Mouse (Mus musculus): ENCODE measurements at regions not wholly inside any gene's neighbourhood (a gene's known extent, or its start where the extent isn't known, plus 50 kb on each side); places are given as distances from the start of the nearest gene placed in this dataset.
A peak's percentile ranks its signal among the peaks of the same experiment; 100 is the strongest.

- 88% methylated on average over 3 of the region's 3 CpGs for WGBS
- Histone ChIP-seq H3K4me3 (ENCODE audit: low read length) (no peak overlapping the region), H3K27ac (ENCODE audit: low read depth, low read length) (no peak overlapping the region), H3K27me3 (ENCODE audit: control insufficient read depth, insufficient read depth, low read length) (no peaks in the 10 kb centered on the region), H3K4me2 (replicated peaks; ENCODE audit: low read depth, low read length) (no peak overlapping the region), H3K4me1 (ENCODE audit: control insufficient read depth, insufficient read depth, low read length) (no peaks in the 10 kb centered on the region), H3K9me3 (ENCODE audit: control insufficient read depth, low read length) (no peaks in the 10 kb centered on the region), H3K36me3 (ENCODE audit: control insufficient read depth, insufficient read depth, low read length) (no peaks in the 10 kb centered on the region), H3K9ac (ENCODE audit: low read depth, low read length) (no peak overlapping the region)
- no peak for ATAC-seq (ENCODE audit: low FRiP score, low TSS enrichment)
Measured at GRCm38 (mm10) chr2:117827278-117827677, 284.4 kb upstream of the Thbs1 start.

DNA sequence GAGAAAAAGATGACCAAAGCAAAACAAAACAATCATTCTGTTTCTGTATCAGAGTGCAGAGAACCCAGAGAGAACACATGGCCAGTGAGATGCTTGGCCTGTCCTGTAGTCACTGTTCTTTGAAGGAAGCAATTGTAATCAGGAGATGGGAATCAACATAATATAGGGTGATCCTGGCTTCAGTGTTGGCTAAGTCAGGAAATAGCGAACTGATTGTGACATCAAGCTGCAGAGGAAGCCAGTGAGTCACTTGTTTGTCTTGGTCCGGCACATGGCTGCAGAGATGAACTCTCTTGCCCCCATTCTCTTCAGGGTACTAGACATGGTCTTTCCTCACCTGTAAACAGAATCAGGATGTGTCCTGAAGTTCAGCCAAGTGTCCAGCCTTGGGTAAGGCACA, 273.3 kb upstream of the Thbs1 start:
- H3K27me3 ChIP-seq (ENCODE audit: control insufficient read depth, insufficient read depth, low read length), result no peaks in the 10 kb centered on the region
- no peak overlapping the region for H3K27ac ChIP-seq (ENCODE audit: low read depth, low read length)
- H3K9ac ChIP-seq (ENCODE audit: low read depth, low read length), result no peak overlapping the region
- H3K36me3 ChIP-seq (ENCODE audit: control insufficient read depth, insufficient read depth, low read length), result no peaks in the 10 kb centered on the region
- no peaks in the 10 kb centered on the region for H3K4me1 ChIP-seq (ENCODE audit: control insufficient read depth, insufficient read depth, low read length)
- ATAC-seq (ENCODE audit: low FRiP score, low TSS enrichment), result no peak
- no peaks in the 10 kb centered on the region for H3K9me3 ChIP-seq (ENCODE audit: control insufficient read depth, low read length)
- 68% methylated on average over 2 of the region's 2 CpGs for WGBS
- H3K4me3 ChIP-seq (ENCODE audit: low read length), result no peak overlapping the region
- H3K4me2 ChIP-seq (replicated peaks; ENCODE audit: low read depth, low read length), result no peak overlapping the region

GRCm38 (mm10) chr2:117840406-117840805, 271.3 kb upstream of the Thbs1 start:
- 83% methylated on average over 1 of the region's 1 CpGs for WGBS
- Histone ChIP-seq H3K36me3 (ENCODE audit: control insufficient read depth, insufficient read depth, low read length) (no peaks in the 10 kb centered on the region), H3K27me3 (ENCODE audit: control insufficient read depth, insufficient read depth, low read length) (no peaks in the 10 kb centered on the region), H3K4me3 (ENCODE audit: low read length) (no peak overlapping the region), H3K4me1 (ENCODE audit: control insufficient read depth, insufficient read depth, low read length) (no peaks in the 10 kb centered on the region), H3K9me3 (ENCODE audit: control insufficient read depth, low read length) (no peaks in the 10 kb centered on the region), H3K9ac (ENCODE audit: low read depth, low read length) (no peak overlapping the region), H3K27ac (ENCODE audit: low read depth, low read length) (no peak overlapping the region), H3K4me2 (replicated peaks; ENCODE audit: low read depth, low read length) (no peak overlapping the region)
- ATAC-seq (ENCODE audit: low FRiP score, low TSS enrichment), result no peak

- no peak overlapping the region for H3K4me2 ChIP-seq (replicated peaks; ENCODE audit: low read depth, low read length)
- no peak overlapping the region for H3K27ac ChIP-seq (ENCODE audit: low read depth, low read length)
- H3K9ac ChIP-seq (ENCODE audit: low read depth, low read length), result no peak overlapping the region
- H3K36me3 ChIP-seq (ENCODE audit: control insufficient read depth, insufficient read depth, low read length), result no peaks in the 10 kb centered on the region
- no peak overlapping the region for H3K4me3 ChIP-seq (ENCODE audit: low read length)
- H3K4me1 ChIP-seq (ENCODE audit: control insufficient read depth, insufficient read depth, low read length), result no peaks in the 10 kb centered on the region
- no peaks in the 10 kb centered on the region for H3K27me3 ChIP-seq (ENCODE audit: control insufficient read depth, insufficient read depth, low read length)
- WGBS, result 81% methylated on average over 1 of the region's 1 CpGs
- H3K9me3 ChIP-seq (ENCODE audit: control insufficient read depth, low read length), result no peaks in the 10 kb centered on the region
- ATAC-seq (ENCODE audit: low FRiP score, low TSS enrichment), result no peak
Measured at GRCm38 (mm10) chr2:117842309-117842986, 269.2 kb upstream of the Thbs1 start.

DNA sequence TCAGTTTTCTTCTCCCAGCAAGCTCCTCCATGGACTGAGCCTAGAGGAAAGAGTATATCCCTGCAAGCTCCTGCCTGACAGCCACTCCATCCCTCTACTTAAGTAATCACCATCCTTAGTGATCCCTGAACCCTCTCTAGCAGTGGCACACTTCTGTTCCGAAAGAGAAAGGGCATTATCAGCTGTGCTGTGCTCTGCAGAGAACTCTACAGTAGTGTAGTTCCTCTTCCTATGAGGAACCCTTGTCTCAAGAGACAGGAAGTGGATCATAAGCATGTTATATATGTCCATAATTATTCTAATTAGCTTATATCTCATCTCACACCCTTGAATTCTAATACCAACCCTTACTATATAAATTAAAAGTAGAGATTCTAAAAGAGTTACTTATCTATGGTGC, 259.2 kb upstream of the Thbs1 start:
- no peaks in the 10 kb centered on the region for H3K4me1 ChIP-seq (ENCODE audit: control insufficient read depth, insufficient read depth, low read length)
- no peak overlapping the region for H3K9ac ChIP-seq (ENCODE audit: low read depth, low read length)
- no peaks in the 10 kb centered on the region for H3K36me3 ChIP-seq (ENCODE audit: control insufficient read depth, insufficient read depth, low read length)
- no peaks in the 10 kb centered on the region for H3K9me3 ChIP-seq (ENCODE audit: control insufficient read depth, low read length)
- 68% methylated on average over 1 of the region's 1 CpGs for WGBS
- H3K4me2 ChIP-seq (replicated peaks; ENCODE audit: low read depth, low read length), result no peak overlapping the region
- no peaks in the 10 kb centered on the region for H3K27me3 ChIP-seq (ENCODE audit: control insufficient read depth, insufficient read depth, low read length)
- H3K4me3 ChIP-seq (ENCODE audit: low read length), result no peak overlapping the region
- H3K27ac ChIP-seq (ENCODE audit: low read depth, low read length), result no peak overlapping the region
- ATAC-seq (ENCODE audit: low FRiP score, low TSS enrichment), result no peak

DNA sequence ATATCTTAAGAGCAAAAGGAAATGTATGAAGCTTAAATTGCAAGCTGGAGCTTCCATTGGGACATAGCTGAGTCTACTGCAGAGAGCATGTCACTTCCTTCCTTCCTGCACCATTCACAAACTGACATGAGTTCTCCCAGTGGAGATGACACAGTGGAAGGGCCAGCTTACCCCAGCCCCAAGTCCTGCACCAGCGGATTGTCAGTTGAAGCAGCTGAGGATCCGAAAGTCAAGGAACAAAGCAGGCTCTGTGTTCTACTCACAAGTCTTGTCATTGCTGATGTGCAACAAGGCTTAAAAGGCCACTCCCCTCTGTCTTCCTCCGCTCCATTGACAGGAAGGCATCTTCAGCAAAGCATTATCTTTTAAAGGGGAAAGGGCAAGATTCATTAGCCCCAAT, 249.4 kb upstream of the Thbs1 start:
- ATAC-seq (ENCODE audit: low FRiP score, low TSS enrichment), result no peak
- 71% methylated on average over 3 of the region's 3 CpGs for WGBS

DNA sequence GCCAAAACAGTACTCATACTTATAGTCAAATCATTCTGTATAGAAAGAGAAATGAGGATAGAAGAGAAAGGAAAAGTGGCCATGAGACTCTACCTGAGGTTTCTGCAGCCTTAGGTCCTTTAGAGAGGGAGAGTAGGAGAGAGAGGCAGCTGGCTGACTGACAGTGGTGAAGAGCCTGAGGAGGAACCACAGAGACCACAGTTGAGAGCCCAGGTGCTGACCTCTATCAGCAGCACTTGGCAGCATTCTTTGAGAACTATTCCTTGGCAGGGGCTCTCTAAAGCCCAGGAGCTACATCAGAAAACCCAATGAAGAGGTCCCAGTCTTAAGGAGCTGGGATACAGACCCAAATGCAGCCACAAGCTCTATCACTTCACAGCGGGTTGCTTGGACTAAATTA, 246.6 kb upstream of the Thbs1 start:
- no peak overlapping the region for H3K4me3 ChIP-seq (ENCODE audit: low read length)
- no peaks in the 10 kb centered on the region for H3K27me3 ChIP-seq (ENCODE audit: control insufficient read depth, insufficient read depth, low read length)
- H3K9me3 ChIP-seq (ENCODE audit: control insufficient read depth, low read length), result no peaks in the 10 kb centered on the region
- ATAC-seq (ENCODE audit: low FRiP score, low TSS enrichment), result no peak
- no peak overlapping the region for H3K27ac ChIP-seq (ENCODE audit: low read depth, low read length)
- WGBS, result 84% methylated on average over 1 of the region's 1 CpGs
- H3K9ac ChIP-seq (ENCODE audit: low read depth, low read length), result no peak overlapping the region
- H3K4me2 ChIP-seq (replicated peaks; ENCODE audit: low read depth, low read length), result no peak overlapping the region
- no peaks in the 10 kb centered on the region for H3K36me3 ChIP-seq (ENCODE audit: control insufficient read depth, insufficient read depth, low read length)
- H3K4me1 ChIP-seq (ENCODE audit: control insufficient read depth, insufficient read depth, low read length), result 0 out of 2 replicates have a peak, but pooled peaks cover 4% of the 10 kb centered on the region

More for the DNA sequence above, 249.4 kb upstream of the Thbs1 start:
- Histone ChIP-seq H3K27me3 (ENCODE audit: control insufficient read depth, insufficient read depth, low read length) (no peaks in the 10 kb centered on the region), H3K4me3 (ENCODE audit: low read length) (no peak overlapping the region), H3K4me1 (ENCODE audit: control insufficient read depth, insufficient read depth, low read length) (0 out of 2 replicates have a peak, but pooled peaks cover 4% of the 10 kb centered on the region), H3K9ac (ENCODE audit: low read depth, low read length) (no peak overlapping the region), H3K27ac (ENCODE audit: low read depth, low read length) (no peak overlapping the region), H3K4me2 (replicated peaks; ENCODE audit: low read depth, low read length) (no peak overlapping the region), H3K9me3 (ENCODE audit: control insufficient read depth, low read length) (no peaks in the 10 kb centered on the region), H3K36me3 (ENCODE audit: control insufficient read depth, insufficient read depth, low read length) (no peaks in the 10 kb centered on the region)

DNA sequence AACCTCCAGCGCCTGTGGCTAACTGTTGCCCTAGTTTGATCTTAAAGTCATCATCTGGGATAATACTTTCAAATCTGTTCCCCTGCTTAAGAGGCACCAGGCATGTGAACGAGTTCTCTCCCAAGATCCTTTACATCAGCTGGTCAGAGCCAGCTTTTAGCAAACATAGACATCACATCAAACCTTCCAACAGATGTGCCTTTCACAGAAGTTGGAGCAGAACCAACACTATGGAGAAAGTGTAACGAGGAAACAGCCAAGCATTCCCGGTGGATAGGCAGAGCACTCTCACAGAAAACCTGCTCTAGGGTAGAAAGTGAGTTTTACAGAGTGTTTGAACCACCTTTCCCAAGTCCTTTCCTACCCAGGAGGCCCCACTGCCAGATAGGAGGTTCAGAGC, 244.7 kb upstream of the Thbs1 start:
- Histone ChIP-seq H3K36me3 (ENCODE audit: control insufficient read depth, insufficient read depth, low read length) (no peaks in the 10 kb centered on the region), H3K9ac (ENCODE audit: low read depth, low read length) (no peak overlapping the region), H3K4me1 (ENCODE audit: control insufficient read depth, insufficient read depth, low read length) (0 out of 2 replicates have a peak, but pooled peaks cover 4% of the 10 kb centered on the region), H3K27me3 (ENCODE audit: control insufficient read depth, insufficient read depth, low read length) (no peaks in the 10 kb centered on the region), H3K9me3 (ENCODE audit: control insufficient read depth, low read length) (no peaks in the 10 kb centered on the region), H3K4me3 (ENCODE audit: low read length) (no peak overlapping the region), H3K27ac (ENCODE audit: low read depth, low read length) (no peak overlapping the region), H3K4me2 (replicated peaks; ENCODE audit: low read depth, low read length) (no peak overlapping the region)
- 67% methylated on average over 4 of the region's 4 CpGs for WGBS
- ATAC-seq (ENCODE audit: low FRiP score, low TSS enrichment), result 0 out of 2 replicates have a peak, but pooled peaks have one; percentile 6

DNA sequence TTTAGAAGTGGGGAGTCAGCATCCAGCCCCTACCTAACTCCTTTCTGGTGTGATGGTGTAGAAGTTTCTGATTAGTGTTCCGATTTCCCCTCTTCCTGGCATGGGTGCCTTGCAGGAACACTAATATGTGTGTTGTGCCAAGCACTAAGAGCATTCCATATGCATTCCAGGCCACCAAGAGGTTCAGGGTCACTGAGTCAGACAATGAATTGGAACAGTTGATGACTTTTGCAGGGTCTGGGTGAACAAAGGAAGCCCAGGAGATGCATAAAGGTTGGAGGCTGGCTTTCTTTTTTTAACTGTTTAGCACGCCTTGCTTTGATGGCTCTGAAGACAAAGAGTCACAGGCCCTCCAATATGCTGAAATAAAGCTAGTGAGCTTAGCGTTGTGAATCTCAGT, 244.3 kb upstream of the Thbs1 start:
- Histone ChIP-seq H3K4me2 (replicated peaks; ENCODE audit: low read depth, low read length) (no peak overlapping the region), H3K27me3 (ENCODE audit: control insufficient read depth, insufficient read depth, low read length) (no peaks in the 10 kb centered on the region), H3K4me3 (ENCODE audit: low read length) (no peak overlapping the region), H3K9me3 (ENCODE audit: control insufficient read depth, low read length) (no peaks in the 10 kb centered on the region), H3K27ac (ENCODE audit: low read depth, low read length) (no peak overlapping the region), H3K4me1 (ENCODE audit: control insufficient read depth, insufficient read depth, low read length) (0 out of 2 replicates have a peak, but pooled peaks cover 4% of the 10 kb centered on the region), H3K9ac (ENCODE audit: low read depth, low read length) (no peak overlapping the region), H3K36me3 (ENCODE audit: control insufficient read depth, insufficient read depth, low read length) (no peaks in the 10 kb centered on the region)
- no peak for ATAC-seq (ENCODE audit: low FRiP score, low TSS enrichment)
- WGBS, result 65% methylated on average over 3 of the region's 3 CpGs
